Mouse (Mus musculus) erythroid progenitor cell, adult 5-6 weeks (primary cell): ENCODE data around the gene Wdr20. TPM values are rescaled to one million over a fixed set of nuclear protein-coding genes. Genes with fewer than 3 reads are reported as not detected.
"Not testable (repeated sequence)": the region's sequence is repeated elsewhere in the genome, so short reads cannot be mapped to it uniquely, and the experiment has no call there.

Source experiments
- ATAC-seq: replicated peaks from 2 replicates; pipeline ENCODE4 v1.8.0; 2016; ENCODE audit warnings: moderate number of reproducible peaks, mild to moderate bottlenecking, moderate TSS enrichment, inconsistent platforms; ENCODE audit not compliant: poor library complexity, low FRiP score, severe bottlenecking
- total RNA-seq, 2 experiments: library from RNA; stranded (forward) in 1 of 2; stranded (reverse) in 1 of 2; fragments of 150-400 nt in 1 of 2; fragments of 186-747, 209-891 nt in 1 of 2; gene quantifications; 2 replicates each; pipeline versions ENCODE4 v1.2.3 to v1.2.4; 2015 to 2017; ENCODE audit warnings: low replicate concordance in 2 of 2

Gene Wdr20
- total RNA-seq, 2 experiments from 2014 or later, result 32.3 to 43.7 TPM

DNA sequence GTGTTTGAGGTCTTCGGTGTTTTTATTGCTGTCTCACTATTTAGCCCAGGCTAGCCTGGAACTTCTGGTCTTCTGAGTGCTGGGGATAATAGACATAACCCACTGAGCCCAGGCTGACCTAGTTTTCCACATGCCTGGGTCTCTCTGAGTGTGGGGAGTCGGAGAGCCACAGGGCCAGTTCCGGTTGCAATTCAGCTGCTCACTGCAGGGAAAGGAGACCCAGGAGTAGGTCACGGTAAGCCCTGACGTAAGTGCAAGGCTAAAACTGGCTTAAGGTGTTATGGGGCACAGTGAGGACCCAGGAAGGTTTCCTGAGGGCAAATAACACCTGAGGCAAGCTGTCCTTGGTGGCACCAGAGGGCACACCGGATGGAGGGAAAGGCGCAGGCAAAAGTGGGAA is 30.3 kb upstream of the Wdr20 start:
- no peak for ATAC-seq

DNA sequence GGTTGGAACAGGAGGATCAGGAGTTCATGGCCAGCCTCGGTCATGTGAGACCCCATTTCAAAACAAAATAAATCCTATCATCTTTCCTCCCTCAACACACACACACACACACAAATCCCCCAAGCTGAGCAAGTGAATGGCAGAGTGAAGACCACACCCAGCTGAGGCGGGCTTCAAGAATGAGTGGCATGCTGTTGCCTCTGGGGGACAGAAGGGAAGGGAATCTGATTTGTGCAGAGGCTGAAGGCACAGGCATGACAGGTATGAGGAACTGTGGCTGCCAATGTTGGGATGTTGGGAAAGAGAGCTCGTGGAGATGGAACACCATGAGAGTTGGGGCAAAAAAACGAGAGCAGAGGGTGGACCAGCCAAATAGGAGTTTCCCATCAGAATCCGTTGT is 26.5 kb upstream of the Wdr20 start:
- ATAC-seq, result no peak

DNA sequence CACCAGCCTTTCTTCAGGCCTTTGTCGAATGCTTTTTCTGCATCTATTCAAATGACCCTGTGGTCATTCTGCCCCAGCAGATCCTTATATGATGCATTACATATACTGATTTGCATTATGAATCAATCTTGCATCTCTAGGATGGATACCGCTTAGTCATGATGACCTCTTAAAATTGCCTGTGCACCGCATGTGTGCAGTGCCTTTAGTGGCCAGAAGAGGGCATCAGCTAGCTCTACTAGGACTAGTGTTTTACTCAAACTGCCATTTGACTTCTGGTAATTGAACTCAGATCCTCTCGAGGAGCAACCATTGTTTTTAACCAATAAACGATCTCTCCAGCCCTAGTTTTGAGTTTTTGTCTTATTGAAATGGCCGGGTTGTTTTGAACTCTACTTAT is 24.0 kb upstream of the Wdr20 start:
- peak; percentile 52; the same call in 1 of the 2 replicates for ATAC-seq

- ATAC-seq, result no peak
Observed at GRCm38 (mm10) chr12:110714215-110714614, 23.5 kb upstream of the Wdr20 start.

GRCm38 (mm10) chr12:110716004-110716403 is 21.7 kb upstream of the Wdr20 start:
- ATAC-seq, result no peak

GRCm38 (mm10) chr12:110725051-110725450 is 12.7 kb upstream of the Wdr20 start:
- no peak for ATAC-seq

DNA sequence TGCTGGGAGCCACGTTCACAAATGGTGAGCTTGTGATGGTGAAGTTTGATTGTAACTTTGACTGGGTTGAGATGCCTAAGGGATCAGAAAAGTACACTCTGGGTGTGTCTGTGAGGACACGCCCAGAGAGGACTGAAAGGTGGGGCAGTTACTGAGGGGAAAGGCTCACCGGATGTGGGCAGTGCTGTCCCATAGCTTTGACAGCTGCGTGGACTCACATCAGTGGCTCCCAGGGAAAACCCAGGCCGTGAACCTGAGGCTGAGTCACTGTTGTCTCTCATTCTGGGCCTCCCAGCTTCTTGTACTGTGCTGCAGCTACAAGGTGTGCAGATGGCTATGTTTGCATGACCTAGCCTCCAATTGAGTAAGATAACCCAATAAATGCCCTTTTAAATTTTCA is 12.3 kb upstream of the Wdr20 start:
- ATAC-seq, result 0 out of 2 replicates have a peak, but pooled peaks have one; percentile 52

DNA sequence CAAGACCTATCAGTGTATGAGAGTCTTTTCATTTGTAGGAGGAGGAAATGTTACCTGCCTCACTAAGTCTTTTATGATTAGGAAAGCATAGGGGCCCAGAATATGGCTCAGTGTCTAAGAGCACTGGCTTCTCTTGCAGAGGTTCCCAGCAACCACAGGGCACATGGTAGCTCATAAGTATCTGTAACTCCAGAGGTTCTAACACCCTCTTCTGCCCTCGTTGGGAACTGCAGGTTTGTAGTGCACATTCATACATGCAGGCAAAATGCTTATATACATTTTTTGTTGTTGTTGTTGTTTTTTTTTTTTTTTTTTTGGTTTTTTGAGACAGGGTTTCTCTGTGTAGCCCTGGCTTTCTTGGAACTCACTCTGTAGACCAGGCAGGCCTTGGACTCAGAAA is 11.3 kb upstream of the Wdr20 start:
- no peak for ATAC-seq

GRCm38 (mm10) chr12:110733254-110733653 is 4.5 kb upstream of the Wdr20 start:
- not testable (repeated sequence) for ATAC-seq

DNA sequence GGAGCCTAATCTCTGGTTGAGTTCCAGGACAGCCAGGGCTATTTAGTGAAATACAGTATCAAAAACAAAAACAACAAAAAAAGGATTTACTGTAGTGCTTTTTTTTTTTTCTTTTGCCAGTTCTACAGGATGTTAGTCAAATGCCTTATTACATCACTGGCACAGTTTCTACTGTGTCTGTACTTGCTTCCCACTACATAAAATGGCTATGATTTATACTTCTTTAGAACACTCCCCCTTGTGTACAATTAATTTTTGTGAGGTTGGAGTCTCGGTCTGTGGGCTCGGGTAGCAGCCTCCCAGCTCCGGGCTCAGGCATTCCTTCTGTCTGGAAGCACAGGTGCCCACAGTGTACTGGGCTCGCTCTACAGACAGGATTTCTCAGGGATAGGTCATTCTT is 1.1 kb upstream of the Wdr20 start:
- no peak for ATAC-seq

DNA sequence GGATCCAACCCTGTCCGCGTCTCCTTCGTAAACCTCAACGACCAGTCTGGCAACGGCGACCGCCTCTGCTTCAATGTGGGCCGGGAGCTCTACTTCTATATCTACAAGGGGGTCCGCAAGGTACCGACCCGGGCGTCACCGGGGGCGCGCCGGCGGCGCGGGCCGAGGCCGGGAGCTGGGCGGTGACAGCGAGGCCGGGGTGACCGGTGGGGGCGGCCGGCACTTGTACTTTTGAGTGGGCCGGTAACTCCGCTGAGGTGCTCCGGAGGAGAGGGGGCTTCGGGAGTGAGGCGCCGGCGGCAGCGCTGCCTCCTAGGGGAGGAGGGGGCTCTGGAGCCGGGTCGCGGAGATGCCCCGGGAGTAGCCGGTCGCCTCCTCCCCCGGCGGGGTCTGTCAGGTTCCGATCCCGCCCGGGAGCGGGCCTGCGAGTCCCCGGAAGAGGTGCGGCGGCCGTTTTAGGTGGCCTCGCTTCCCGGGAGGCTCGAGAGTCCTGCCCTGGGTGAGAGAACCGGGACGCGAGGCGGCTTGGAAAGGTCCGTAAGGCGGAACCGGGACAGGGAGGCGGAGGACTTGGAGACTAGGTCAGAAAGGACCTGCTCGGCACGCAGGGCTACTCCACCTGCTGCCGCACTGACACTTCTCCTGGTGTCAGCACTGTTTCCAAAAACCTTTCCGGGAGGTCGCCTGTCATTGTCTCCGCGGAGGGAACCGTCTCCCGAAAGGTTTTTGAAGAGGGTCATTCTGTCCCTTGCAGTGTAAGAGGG is 596 bp downstream of the Wdr20 start:
- ATAC-seq, result peak; percentile 47

DNA sequence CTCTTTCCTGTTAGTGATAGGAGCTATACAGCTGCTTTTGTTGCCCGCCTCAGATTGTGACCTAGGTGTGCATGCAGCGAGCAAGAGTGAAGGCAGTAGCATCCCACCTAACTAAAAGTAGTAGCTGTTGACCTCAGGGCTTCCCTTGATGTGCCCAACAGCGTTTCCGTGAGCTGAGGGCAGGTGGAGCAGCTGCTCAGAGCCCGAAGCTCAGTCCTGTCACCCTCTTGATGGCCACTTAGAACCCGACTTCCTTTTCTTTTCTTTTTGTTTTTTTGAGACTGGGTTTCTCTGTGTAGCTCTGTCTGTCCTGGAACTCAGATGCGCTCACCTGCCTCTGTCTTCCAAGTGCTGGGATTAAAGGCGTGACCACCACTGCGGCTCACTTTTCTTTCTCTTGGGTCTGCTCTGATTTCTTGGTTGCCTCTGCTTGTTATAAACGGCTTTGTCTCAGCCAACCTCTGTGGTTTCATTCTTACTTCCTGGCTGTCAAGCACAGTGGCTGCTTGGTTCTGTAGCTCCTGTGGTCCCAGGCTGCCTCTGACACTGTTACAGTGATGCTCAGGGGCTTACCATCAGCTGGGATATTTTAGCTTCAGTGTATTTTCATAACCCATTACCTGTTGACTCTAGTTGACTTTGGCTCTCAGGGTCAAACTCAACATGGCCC is 13.2 kb downstream of the Wdr20 start:
- ATAC-seq, result no peak

GRCm38 (mm10) chr12:110752703-110753102 is 15.0 kb downstream of the Wdr20 start:
- no peak for ATAC-seq

GRCm38 (mm10) chr12:110753976-110754375 is 16.2 kb downstream of the Wdr20 start:
- no peak for ATAC-seq

DNA sequence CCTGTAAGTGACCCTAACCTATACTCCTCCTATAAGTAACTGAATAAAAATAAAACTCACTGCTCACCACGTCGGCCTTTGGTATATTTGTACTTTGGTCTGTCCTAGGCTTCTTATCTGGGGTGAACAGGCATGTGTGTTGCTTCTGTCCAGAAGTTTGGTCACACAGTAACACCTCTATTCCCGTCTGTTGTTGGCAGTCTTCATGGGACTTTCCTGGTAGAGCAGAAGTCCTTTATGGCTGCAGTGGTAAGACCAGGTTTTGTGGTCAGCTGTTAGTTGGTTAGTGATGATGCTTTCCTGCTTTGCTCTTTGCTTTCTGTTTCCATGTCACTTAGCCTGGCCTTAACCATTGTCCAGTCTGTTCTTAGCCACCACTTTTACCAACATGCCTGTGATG is 19.4 kb downstream of the Wdr20 start:
- peak; percentile 62 for ATAC-seq

GRCm38 (mm10) chr12:110758932-110759331 is 21.2 kb downstream of the Wdr20 start:
- ATAC-seq, result no peak

- no peak for ATAC-seq
Observed at GRCm38 (mm10) chr12:110762321-110762720, 24.6 kb downstream of the Wdr20 start.

DNA sequence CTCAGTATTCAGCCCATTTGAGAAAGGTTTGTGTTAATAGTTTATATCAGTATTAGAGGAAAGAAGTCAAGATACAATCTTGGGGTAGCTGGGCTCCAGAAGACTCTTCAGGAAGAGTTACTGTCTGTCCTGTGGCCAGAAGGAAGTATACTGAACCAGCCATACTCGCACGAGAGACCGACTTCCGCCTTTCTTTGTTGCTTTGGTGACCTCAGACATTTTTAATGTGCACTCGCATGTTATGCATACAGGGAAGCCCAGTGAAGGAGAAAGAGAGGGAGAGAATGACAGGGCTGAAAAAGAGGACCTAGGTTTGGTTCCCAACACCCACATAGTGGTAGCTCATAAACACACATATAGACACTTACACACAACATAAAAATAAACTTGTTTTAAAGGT is 26.8 kb downstream of the Wdr20 start:
- no peak for ATAC-seq

- ATAC-seq, result no peak
Observed at GRCm38 (mm10) chr12:110768562-110768961, 30.8 kb downstream of the Wdr20 start.

GRCm38 (mm10) chr12:110769660-110770297 is 32.0 kb downstream of the Wdr20 start:
- ATAC-seq, result no peak
